Mouse (Mus musculus) megakaryocyte, embryonic 14.5 days (primary cell): ENCODE data around the gene Arl3. TPM values are rescaled to one million over a fixed set of nuclear protein-coding genes. Genes with fewer than 3 reads are reported as not detected.

Experiments
- H3K27me3 ChIP-seq: replicated peaks from 2 replicates; pipeline ENCODE3; 2012; ENCODE audit warnings: inconsistent platforms
- H3K36me3 ChIP-seq: replicated peaks from 2 replicates; pipeline ENCODE3; 2012; ENCODE audit warnings: low read length, inconsistent platforms, mixed read lengths
- H3K4me1 ChIP-seq: 2 replicates; pipeline ENCODE4 v1.6.1; 2012; ENCODE audit warnings: inconsistent platforms
- H3K4me3 ChIP-seq: replicated peaks from 2 replicates; pipeline ENCODE3; 2012; ENCODE audit warnings: moderate library complexity, mild to moderate bottlenecking, inconsistent platforms
- H3K9me3 ChIP-seq: 2 replicates; pipeline ENCODE4 v1.6.1; 2012; ENCODE audit warnings: inconsistent platforms
- FLI1 ChIP-seq: IDR thresholded peaks from 2 replicates; pipeline ENCODE4 v1.6.1; 2012; ENCODE audit warnings: low read length, inconsistent platforms, mixed read lengths
- GATA1 ChIP-seq: IDR thresholded peaks from 3 replicates; pipeline ENCODE4 v1.6.1; 2012; ENCODE audit warnings: mixed read lengths, low read length, inconsistent platforms, borderline replicate concordance
- polyA plus RNA-seq: library from polyadenylated mRNA; stranded (reverse); fragments of >175 nt; gene quantifications from 2 replicates; pipeline ENCODE4 v1.2.3, GENCODE M21; 2012; ENCODE audit warnings: low replicate concordance; ENCODE audit not compliant: insufficient read depth

Gene Arl3
- polyA plus RNA-seq, 1 experiment: 22.9 TPM

- no peaks in the 10 kb centered on the region for H3K27me3 ChIP-seq
- H3K36me3 ChIP-seq: peaks cover 40% of the 10 kb centered on the region
- peaks cover 98% of the 10 kb centered on the region for H3K4me1 ChIP-seq
- peak overlapping the region; percentile 78 for H3K4me3 ChIP-seq
- no peaks in the 10 kb centered on the region for H3K9me3 ChIP-seq
- TF ChIP-seq FLI1 (no peak), GATA1 (no peak)
These were observed 54.0 kb downstream of the Arl3 start for GRCm38 (mm10) chr19:46518828-46519621.

GRCm38 (mm10) chr19:46518352-46518787 lies 54.6 kb downstream of the Arl3 start:
- peak overlapping the region; percentile 83 for H3K4me3 ChIP-seq
- H3K27me3 ChIP-seq: no peaks in the 10 kb centered on the region
- H3K4me1 ChIP-seq: peaks cover 97% of the 10 kb centered on the region
- TF ChIP-seq FLI1 (no peak), GATA1 (no peak)
- H3K36me3 ChIP-seq: peaks cover 46% of the 10 kb centered on the region
- no peaks in the 10 kb centered on the region for H3K9me3 ChIP-seq

GRCm38 (mm10) chr19:46517529-46518351 lies 55.3 kb downstream of the Arl3 start:
- Histone ChIP-seq H3K27me3 (no peaks in the 10 kb centered on the region), H3K36me3 (peaks cover 53% of the 10 kb centered on the region), H3K4me1 (peaks cover 97% of the 10 kb centered on the region), H3K4me3 (no peak overlapping the region), H3K9me3 (no peaks in the 10 kb centered on the region)
- TF ChIP-seq GATA1 (no peak), FLI1 (no peak)

GRCm38 (mm10) chr19:46516667-46517528 lies 56.1 kb downstream of the Arl3 start:
- no peak overlapping the region for H3K4me3 ChIP-seq
- peaks cover 97% of the 10 kb centered on the region for H3K4me1 ChIP-seq
- H3K9me3 ChIP-seq: no peaks in the 10 kb centered on the region
- peaks cover 61% of the 10 kb centered on the region for H3K36me3 ChIP-seq
- TF ChIP-seq FLI1: no peak
- H3K27me3 ChIP-seq: no peaks in the 10 kb centered on the region

GRCm38 (mm10) chr19:46515287-46515821 lies 57.6 kb downstream of the Arl3 start:
- TF ChIP-seq FLI1 (no peak), GATA1 (no peak)
- Histone ChIP-seq H3K4me1 (peaks cover 97% of the 10 kb centered on the region), H3K36me3 (peaks cover 76% of the 10 kb centered on the region)

GRCm38 (mm10) chr19:46514387-46514786 lies 58.6 kb downstream of the Arl3 start:
- Histone ChIP-seq H3K4me3 (no peak overlapping the region), H3K9me3 (no peaks in the 10 kb centered on the region), H3K36me3 (peaks cover 85% of the 10 kb centered on the region), H3K4me1 (peaks cover 97% of the 10 kb centered on the region), H3K27me3 (no peaks in the 10 kb centered on the region)
- TF ChIP-seq GATA1 (no peak), FLI1 (no peak)

More at GRCm38 (mm10) chr19:46515287-46515821, 57.6 kb downstream of the Arl3 start:
- Histone ChIP-seq H3K27me3 (no peaks in the 10 kb centered on the region), H3K4me3 (no peak overlapping the region), H3K9me3 (no peaks in the 10 kb centered on the region)

GRCm38 (mm10) chr19:46511263-46511662 lies 61.7 kb downstream of the Arl3 start:
- Histone ChIP-seq H3K36me3 (peaks cover 99% of the 10 kb centered on the region), H3K27me3 (no peaks in the 10 kb centered on the region), H3K4me3 (peak overlapping the region; percentile 87), H3K9me3 (no peaks in the 10 kb centered on the region), H3K4me1 (peaks cover 97% of the 10 kb centered on the region)
- TF ChIP-seq GATA1 (no peak), FLI1 (no peak)

- TF ChIP-seq GATA1 (no peak), FLI1 (no peak)
- Histone ChIP-seq H3K4me3 (peak overlapping the region; percentile 87), H3K4me1 (peaks cover 98% of the 10 kb centered on the region), H3K27me3 (no peaks in the 10 kb centered on the region), H3K36me3 (peaks cover 99% of the 10 kb centered on the region), H3K9me3 (no peaks in the 10 kb centered on the region)
These were observed 62.2 kb downstream of the Arl3 start for GRCm38 (mm10) chr19:46510824-46511223.

- TF ChIP-seq GATA1 (no peak), FLI1 (no peak)
- Histone ChIP-seq H3K4me3 (peak overlapping the region; percentile 80), H3K27me3 (no peaks in the 10 kb centered on the region), H3K36me3 (peaks cover 99% of the 10 kb centered on the region), H3K9me3 (no peaks in the 10 kb centered on the region), H3K4me1 (peaks cover 98% of the 10 kb centered on the region)
These were observed 62.6 kb downstream of the Arl3 start for GRCm38 (mm10) chr19:46510401-46510800.
